Mouse (Mus musculus): ENCODE results near the gene Mapk10. TPM values are rescaled to one million over a fixed set of nuclear protein-coding genes. Genes with fewer than 3 reads are reported as not detected.
"Not testable (repeated sequence)": the region's sequence is repeated elsewhere in the genome, so short reads cannot be mapped to it uniquely, and the experiment has no call there.

The Mapk10 gene
- polyA plus RNA-seq, 1 experiment from 2014 or later, result 2.0 TPM

DNA sequence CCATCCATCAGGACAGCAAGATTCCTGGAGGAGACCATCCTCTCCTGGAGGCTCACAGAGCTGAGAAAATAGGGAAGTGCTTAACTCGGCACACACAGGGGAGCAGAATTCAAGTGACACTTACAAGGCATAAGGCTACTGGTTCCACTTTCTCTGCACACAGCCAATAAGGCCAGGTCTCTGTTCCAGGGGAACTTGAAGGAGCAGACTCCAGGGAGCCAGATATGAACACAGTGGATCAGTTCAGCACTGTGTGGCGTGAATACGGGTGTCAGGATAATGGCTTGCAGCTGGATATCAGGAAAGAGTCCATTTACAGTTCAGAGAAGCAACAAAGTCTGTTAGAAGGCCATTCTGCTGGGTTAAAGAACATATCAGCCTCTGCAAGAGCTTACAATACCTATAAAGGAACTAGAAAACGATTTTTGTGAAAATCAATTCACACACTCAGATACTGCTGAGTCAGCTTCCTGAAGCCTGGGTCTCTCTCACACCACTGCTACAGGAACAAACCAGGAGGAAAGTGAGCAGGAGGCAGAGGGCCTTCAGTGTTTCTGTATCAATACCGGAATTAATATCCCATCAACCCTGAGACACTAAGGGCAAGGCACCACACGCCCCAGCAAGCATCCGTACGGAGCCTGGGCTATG is 263.9 kb downstream of the Mapk10 start:
- Histone ChIP-seq H3K4me2 (peak overlapping the region; percentile 39), H3K36me3 (no peaks in the 10 kb centered on the region), H3K27ac (peak overlapping the region; percentile 45; the same call in 1 of the 2 replicates), H3K9ac (no peak overlapping the region), H3K9me3 (replicated peaks) (no peaks in the 10 kb centered on the region), H3K4me1 (replicated peaks) (no peaks in the 10 kb centered on the region), H3K27me3 (no peaks in the 10 kb centered on the region), H3K4me3 (no peak overlapping the region)
- 0 out of 2 replicates have a peak, but pooled peaks have one; percentile 39 for ATAC-seq (replicated peaks; ENCODE audit: insufficient number of reproducible peaks, insufficient read depth, low FRiP score, low read depth)
- 61% methylated on average over 8 of the region's 8 CpGs for WGBS

DNA sequence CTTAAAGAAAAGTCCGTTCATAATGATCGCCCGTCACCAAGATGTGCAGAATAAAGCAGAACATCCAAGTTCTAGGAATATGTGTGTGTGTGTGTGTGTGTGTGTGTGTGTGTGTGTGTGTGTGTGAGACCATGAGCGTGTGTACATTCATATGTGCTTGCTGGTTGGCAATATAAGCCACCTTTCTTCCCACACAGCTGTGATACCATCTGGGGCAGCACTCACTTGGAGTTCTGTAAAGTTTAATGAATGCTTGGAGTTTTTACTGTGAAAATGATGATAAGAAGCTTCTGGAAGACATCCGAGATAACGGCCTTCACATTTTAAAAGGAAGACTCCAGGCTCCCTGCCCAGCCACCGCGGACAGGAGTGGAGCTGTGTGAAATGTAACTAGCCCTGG is 264.5 kb downstream of the Mapk10 start:
- no peaks in the 10 kb centered on the region for H3K36me3 ChIP-seq
- no peak for ATAC-seq (replicated peaks; ENCODE audit: insufficient number of reproducible peaks, insufficient read depth, low FRiP score, low read depth)
- peak overlapping the region; percentile 45; the same call in 1 of the 2 replicates for H3K27ac ChIP-seq
- no peak overlapping the region for H3K4me3 ChIP-seq
- no peaks in the 10 kb centered on the region for H3K9me3 ChIP-seq (replicated peaks)
- H3K4me2 ChIP-seq, result peak overlapping the region; percentile 39
- no peaks in the 10 kb centered on the region for H3K4me1 ChIP-seq (replicated peaks)
- no peak overlapping the region for H3K9ac ChIP-seq
- WGBS, result 62% methylated on average over 8 of the region's 8 CpGs
- no peaks in the 10 kb centered on the region for H3K27me3 ChIP-seq

DNA sequence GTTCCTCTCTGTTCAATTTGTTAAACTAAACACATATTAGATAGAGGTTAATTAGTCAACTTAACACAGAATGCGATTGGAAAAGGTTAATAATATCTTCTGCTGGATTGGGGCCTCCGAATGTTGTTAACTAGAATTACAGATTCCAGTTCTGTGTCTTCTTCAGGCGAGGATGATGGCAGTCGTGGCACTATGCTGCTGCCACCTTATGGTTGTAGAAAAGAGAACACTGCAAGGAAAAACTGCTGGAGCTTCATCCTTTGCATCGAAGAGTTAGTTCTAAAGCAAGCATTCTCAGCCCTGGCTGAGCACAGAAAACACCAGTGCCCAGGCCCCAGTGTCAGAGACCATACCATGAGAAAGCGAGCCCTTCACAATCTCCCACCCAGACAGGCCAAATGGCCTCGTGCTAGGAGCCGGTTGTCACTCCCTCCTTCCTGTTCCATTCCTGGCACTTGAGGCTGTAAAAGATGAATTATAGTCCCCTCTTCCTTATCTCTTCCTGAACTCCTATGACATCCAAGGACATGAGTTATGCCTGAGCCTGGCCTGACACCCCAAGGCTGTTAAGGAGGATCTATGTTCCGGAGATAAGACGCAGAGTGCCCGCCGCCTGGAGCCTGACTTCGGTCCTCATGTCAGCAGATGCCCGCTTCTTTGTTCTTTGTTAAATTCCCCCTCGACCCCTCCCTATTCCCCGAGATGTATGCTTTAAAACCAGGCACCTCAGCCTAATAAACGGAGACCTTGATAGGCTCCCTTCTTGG is 267.1 kb downstream of the Mapk10 start:
- H3K27ac ChIP-seq; H3K27me3 ChIP-seq; H3K36me3 ChIP-seq; H3K4me3 ChIP-seq; H3K4me1 ChIP-seq (replicated peaks); ATAC-seq (replicated peaks; ENCODE audit: insufficient number of reproducible peaks, insufficient read depth, low FRiP score, low read depth); H3K4me2 ChIP-seq; H3K9ac ChIP-seq; H3K9me3 ChIP-seq (replicated peaks): not testable (repeated sequence)
- 69% methylated on average over 17 of the region's 17 CpGs for WGBS

DNA sequence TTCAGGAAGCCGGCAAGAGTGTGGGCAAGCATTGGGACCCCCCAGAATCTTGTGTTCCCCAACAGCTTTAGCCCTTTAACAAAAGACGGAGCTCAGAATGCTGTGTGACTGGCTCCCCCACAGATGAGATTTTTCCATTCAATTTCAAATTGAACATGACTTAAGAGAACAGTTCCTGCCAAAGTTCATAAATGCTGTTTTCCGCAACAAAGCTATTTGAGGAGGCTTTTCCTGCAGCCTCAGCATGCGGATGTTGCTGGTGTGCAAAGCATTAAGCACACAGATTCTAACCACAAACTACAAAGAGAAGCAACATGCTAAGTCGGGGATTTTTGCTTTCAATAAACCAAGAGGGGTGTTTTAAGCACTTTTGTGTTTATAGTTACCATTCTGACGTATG is 281.0 kb downstream of the Mapk10 start:
- ATAC-seq (replicated peaks; ENCODE audit: insufficient number of reproducible peaks, insufficient read depth, low FRiP score, low read depth), result no peak
- Histone ChIP-seq H3K9me3 (replicated peaks) (no peaks in the 10 kb centered on the region), H3K36me3 (no peaks in the 10 kb centered on the region), H3K27ac (no peak overlapping the region), H3K27me3 (no peaks in the 10 kb centered on the region), H3K4me1 (replicated peaks) (no peaks in the 10 kb centered on the region), H3K4me2 (no peak overlapping the region), H3K9ac (no peak overlapping the region), H3K4me3 (no peak overlapping the region)
- 58% methylated on average over 6 of the region's 6 CpGs for WGBS

DNA sequence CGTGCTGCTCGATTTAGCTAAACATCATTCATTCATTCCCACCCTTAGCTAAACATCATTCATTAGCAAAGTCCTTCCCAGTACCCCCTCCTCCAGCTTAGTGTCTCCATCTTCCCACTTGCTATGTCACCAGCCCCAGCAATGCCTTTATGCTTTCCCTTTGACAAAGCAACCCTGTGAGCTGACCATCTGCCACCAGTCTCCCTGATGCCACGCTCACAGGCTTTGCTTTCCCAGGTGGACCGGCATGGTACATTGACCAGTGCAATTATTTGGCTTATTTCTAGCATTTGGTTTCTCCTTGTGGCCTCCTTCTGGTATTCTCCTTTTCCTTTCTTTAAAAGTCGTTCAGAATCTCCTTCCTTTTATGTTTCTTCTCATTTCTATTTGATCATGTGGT is 284.3 kb downstream of the Mapk10 start:
- no peak for ATAC-seq (replicated peaks; ENCODE audit: insufficient number of reproducible peaks, insufficient read depth, low FRiP score, low read depth)
- Histone ChIP-seq H3K27ac (no peak overlapping the region), H3K27me3 (no peaks in the 10 kb centered on the region), H3K4me3 (no peak overlapping the region), H3K4me1 (replicated peaks) (no peaks in the 10 kb centered on the region), H3K9ac (no peak overlapping the region), H3K4me2 (no peak overlapping the region), H3K36me3 (no peaks in the 10 kb centered on the region), H3K9me3 (replicated peaks) (no peaks in the 10 kb centered on the region)
- 77% methylated on average over 5 of the region's 5 CpGs for WGBS

DNA sequence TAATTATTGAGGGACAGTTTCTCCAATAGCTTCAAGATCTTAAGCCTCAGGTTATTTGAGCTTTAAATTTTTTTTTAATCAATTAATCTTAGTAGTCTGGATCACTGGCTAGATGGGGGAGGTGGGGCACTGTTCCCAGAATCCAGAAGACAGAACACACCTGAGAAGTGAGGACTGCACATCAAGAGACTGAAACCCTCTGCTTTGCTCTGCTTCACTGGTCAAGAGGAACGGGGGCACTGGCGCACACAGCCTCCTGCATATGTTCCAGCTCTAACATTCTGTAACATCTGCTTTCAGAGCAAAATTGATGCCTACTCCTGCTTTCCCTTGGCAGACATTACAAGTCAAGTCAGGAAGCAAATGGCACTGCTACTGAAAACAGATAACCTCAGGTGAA is 290.9 kb downstream of the Mapk10 start:
- H3K4me3 ChIP-seq, result no peak overlapping the region
- 87% methylated on average over 2 of the region's 2 CpGs for WGBS
- no peaks in the 10 kb centered on the region for H3K4me1 ChIP-seq (replicated peaks)
- no peak overlapping the region for H3K9ac ChIP-seq
- H3K27me3 ChIP-seq, result no peaks in the 10 kb centered on the region
- ATAC-seq (replicated peaks; ENCODE audit: insufficient number of reproducible peaks, insufficient read depth, low FRiP score, low read depth), result no peak
- H3K9me3 ChIP-seq (replicated peaks), result no peaks in the 10 kb centered on the region
- H3K4me2 ChIP-seq, result no peak overlapping the region
- no peak overlapping the region for H3K27ac ChIP-seq
- no peaks in the 10 kb centered on the region for H3K36me3 ChIP-seq

DNA sequence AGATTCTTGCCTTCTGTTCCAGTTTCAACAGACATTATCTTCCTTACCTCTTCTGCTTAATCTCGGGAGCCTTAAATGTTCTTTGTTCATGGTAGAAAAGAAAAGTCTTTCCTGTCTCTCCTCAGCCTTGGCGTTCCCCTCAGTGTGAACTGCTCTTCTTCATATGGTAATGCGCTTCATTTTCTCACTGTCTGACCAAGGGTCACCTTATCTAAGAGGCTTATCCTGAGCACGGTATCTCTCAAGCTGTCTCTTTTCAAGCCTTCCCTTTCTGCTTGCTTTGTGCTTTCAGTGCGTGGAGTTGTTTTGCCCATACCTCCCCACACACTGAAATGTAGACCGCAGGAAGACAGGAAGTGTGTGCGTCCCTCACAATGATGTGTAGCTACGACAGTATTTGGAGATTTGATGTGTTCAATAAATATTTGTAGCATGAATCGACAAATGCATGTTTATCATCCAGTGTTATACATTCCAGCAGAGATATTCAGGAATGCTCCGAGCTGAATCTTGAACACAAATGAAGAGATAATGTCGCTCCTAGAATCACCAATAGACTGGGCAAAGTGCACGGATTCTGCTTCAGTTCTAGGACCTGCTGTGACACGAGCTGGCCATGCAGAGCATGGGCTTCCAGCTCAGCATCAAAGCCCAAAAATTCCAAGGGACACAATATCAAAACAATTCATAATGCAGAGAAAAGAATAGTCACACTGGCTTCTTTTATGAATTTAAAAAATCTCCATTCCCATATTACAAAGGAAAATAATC is 305.5 kb downstream of the Mapk10 start:
- Histone ChIP-seq H3K9ac (no peak overlapping the region), H3K4me2 (no peak overlapping the region), H3K36me3 (no peaks in the 10 kb centered on the region), H3K4me3 (no peak overlapping the region), H3K4me1 (replicated peaks) (no peaks in the 10 kb centered on the region), H3K9me3 (replicated peaks) (no peaks in the 10 kb centered on the region), H3K27me3 (no peaks in the 10 kb centered on the region), H3K27ac (no peak overlapping the region)
- no peak for ATAC-seq (replicated peaks; ENCODE audit: insufficient number of reproducible peaks, insufficient read depth, low FRiP score, low read depth)
- WGBS, result 32% methylated on average over 13 of the region's 13 CpGs

DNA sequence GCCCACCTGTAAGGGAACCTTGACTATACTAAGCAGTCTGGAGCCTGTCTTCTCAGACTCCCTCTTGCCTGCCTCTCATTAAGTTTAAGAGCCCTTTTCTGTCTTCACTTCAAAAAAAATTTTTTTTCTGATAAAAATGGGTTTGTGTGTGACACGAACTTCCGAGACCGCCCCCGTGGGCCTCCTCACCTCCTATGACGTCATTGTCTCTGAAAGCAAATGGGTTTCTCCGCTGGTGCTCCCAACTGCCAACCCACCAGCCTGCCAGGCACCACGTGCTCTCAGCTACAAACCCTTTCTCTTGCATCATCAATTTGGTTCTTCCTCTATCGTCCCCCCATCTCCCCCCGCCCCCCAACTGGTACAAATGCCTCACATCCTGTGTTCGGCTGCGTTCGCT is 307.1 kb downstream of the Mapk10 start:
- 80% methylated on average over 12 of the region's 12 CpGs for WGBS
- Histone ChIP-seq H3K36me3 (no peaks in the 10 kb centered on the region), H3K4me2 (no peak overlapping the region), H3K4me3 (no peak overlapping the region), H3K27ac (no peak overlapping the region), H3K9ac (no peak overlapping the region), H3K9me3 (replicated peaks) (no peaks in the 10 kb centered on the region), H3K4me1 (replicated peaks) (no peaks in the 10 kb centered on the region), H3K27me3 (no peaks in the 10 kb centered on the region)
- no peak for ATAC-seq (replicated peaks; ENCODE audit: insufficient number of reproducible peaks, insufficient read depth, low FRiP score, low read depth)

DNA sequence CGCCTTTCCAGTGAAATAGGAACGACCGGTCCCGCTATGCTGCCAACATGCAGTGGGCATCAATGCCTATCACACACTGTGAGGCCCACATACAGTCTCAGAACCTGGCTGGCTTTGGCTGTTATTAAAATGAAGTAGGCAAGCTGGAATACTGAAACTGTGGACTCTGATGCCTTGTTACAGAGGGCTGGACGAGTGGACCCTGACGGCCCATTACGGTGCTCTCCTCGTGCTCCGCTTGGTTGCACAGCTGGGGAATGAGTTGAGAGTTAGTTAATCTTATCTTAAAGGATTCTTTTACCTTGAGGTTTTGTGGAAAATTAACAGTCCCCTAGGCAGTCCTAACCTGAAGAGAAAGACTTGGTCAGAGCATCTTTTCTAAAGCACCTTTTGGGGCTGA is 307.6 kb downstream of the Mapk10 start:
- 82% methylated on average over 9 of the region's 9 CpGs for WGBS
- Histone ChIP-seq H3K36me3 (no peaks in the 10 kb centered on the region), H3K9ac (no peak overlapping the region), H3K27me3 (no peaks in the 10 kb centered on the region), H3K4me3 (no peak overlapping the region), H3K9me3 (replicated peaks) (no peaks in the 10 kb centered on the region), H3K4me2 (no peak overlapping the region), H3K27ac (no peak overlapping the region), H3K4me1 (replicated peaks) (no peaks in the 10 kb centered on the region)
- ATAC-seq (replicated peaks; ENCODE audit: insufficient number of reproducible peaks, insufficient read depth, low FRiP score, low read depth), result no peak

DNA sequence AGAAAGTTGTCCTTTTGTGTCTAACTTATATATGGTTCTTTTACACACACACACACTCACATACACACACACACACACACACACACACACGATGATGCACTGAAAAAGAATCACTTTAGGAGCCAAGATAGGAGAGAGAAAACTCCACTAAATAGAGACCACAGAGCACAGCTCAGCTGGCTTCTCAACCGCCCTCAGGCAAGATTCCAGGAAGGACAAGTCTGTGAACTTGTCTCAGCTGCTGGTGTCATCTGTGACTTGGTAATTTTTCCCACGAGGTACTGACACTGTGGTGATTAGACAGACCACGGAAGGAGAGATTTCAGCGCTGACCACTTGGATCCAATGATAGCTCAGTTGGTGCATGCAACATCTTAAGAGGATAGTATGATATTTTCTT is 310.0 kb downstream of the Mapk10 start:
- H3K36me3 ChIP-seq, result no peaks in the 10 kb centered on the region
- H3K4me1 ChIP-seq (replicated peaks), result no peaks in the 10 kb centered on the region
- no peaks in the 10 kb centered on the region for H3K9me3 ChIP-seq (replicated peaks)
- ATAC-seq (replicated peaks; ENCODE audit: insufficient number of reproducible peaks, insufficient read depth, low FRiP score, low read depth), result no peak
- H3K9ac ChIP-seq, result no peak overlapping the region
- 62% methylated on average over 5 of the region's 5 CpGs for WGBS
- H3K27ac ChIP-seq, result no peak overlapping the region
- H3K4me3 ChIP-seq, result no peak overlapping the region
- H3K27me3 ChIP-seq, result no peaks in the 10 kb centered on the region
- H3K4me2 ChIP-seq, result no peak overlapping the region

DNA sequence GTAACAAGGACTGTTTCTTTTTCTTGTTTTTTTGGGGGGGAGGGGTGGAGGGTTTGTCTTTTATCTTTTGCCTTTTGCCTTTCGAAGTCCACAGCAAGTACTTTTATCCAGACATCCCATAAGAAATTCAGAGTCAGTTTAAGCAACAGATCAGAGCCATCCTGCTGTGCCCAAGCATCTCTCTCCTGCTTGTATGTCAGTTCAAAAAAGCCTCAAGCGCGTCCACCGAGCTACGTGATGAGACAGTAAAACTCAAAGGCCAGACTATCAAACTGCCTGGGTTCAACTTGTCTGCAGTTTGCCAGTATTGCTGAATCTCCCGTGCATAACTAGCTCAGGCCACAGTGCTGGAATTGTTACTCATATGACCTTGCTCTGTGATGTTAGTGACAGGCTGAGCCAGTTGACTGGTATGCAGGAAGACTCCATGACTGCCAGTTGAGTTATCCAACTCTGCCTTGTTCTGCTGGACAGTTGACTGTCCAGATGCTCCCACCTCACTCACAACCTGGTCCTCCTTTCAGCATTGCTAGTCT is 311.4 kb downstream of the Mapk10 start:
- no peak for ATAC-seq (replicated peaks; ENCODE audit: insufficient number of reproducible peaks, insufficient read depth, low FRiP score, low read depth)
- no peak overlapping the region for H3K4me2 ChIP-seq
- no peaks in the 10 kb centered on the region for H3K36me3 ChIP-seq
- 78% methylated on average over 6 of the region's 6 CpGs for WGBS
- H3K27ac ChIP-seq, result no peak overlapping the region
- H3K9me3 ChIP-seq (replicated peaks), result no peaks in the 10 kb centered on the region
- no peak overlapping the region for H3K4me3 ChIP-seq
- no peaks in the 10 kb centered on the region for H3K27me3 ChIP-seq
- H3K9ac ChIP-seq, result no peak overlapping the region
- no peaks in the 10 kb centered on the region for H3K4me1 ChIP-seq (replicated peaks)
